Mouse (Mus musculus) liver, embryonic 12.5 days (tissue): ENCODE data around the gene Sh3kbp1. TPM values are rescaled to one million over a fixed set of nuclear protein-coding genes. Genes with fewer than 3 reads are reported as not detected.

Experiments used
- ATAC-seq: fragments of 200-750 bp; cut with Nextera tagmentation; 2 replicates; pipeline ENCODE4 v1.8.0; 2017; ENCODE audit warnings: moderate number of reproducible peaks, mild to moderate bottlenecking, moderate library complexity
- H3K27ac ChIP-seq: fragments of 300-500 bp; sonication (generic); 2 replicates; pipeline ENCODE4 v1.5.1; 2016; ENCODE audit warnings: mild to moderate bottlenecking
- H3K27me3 ChIP-seq: fragments of 300-500 bp; sonication (generic); replicated peaks from 2 replicates; pipeline ENCODE4 v1.6.1; 2016; ENCODE audit warnings: mild to moderate bottlenecking, moderate library complexity
- H3K36me3 ChIP-seq: fragments of 300-500 bp; sonication (generic); 2 replicates; pipeline ENCODE4 v1.6.1; 2016; ENCODE audit warnings: mild to moderate bottlenecking, moderate library complexity
- H3K4me1 ChIP-seq: fragments of 300-500 bp; sonication (generic); 2 replicates; pipeline ENCODE4 v1.6.1; 2016
- H3K4me2 ChIP-seq: fragments of 300-500 bp; sonication (generic); 2 replicates; pipeline ENCODE4 v1.6.1; 2016; ENCODE audit warnings: mild to moderate bottlenecking, moderate library complexity
- H3K4me3 ChIP-seq: fragments of 300-500 bp; sonication (generic); 2 replicates; pipeline ENCODE4 v1.5.1; 2016; ENCODE audit warnings: mild to moderate bottlenecking, moderate library complexity
- H3K9ac ChIP-seq: fragments of 300-500 bp; sonication (generic); 2 replicates; pipeline ENCODE4 v1.6.1; 2016; ENCODE audit warnings: mild to moderate bottlenecking, moderate library complexity
- H3K9me3 ChIP-seq: fragments of 300-500 bp; sonication (generic); replicated peaks from 2 replicates; pipeline ENCODE4 v1.6.1; 2016; ENCODE audit warnings: mild to moderate bottlenecking, moderate library complexity
- WGBS: fragments of 180-500 bp; shearing (Covaris S2); methylation state at CpG from one replicate; pipeline ENCODE4 v1.1.7; 2016; ENCODE audit not compliant: insufficient replicate concordance; 5-methylcytosine and 5-hydroxymethylcytosine counted together
- polyA plus RNA-seq: library from polyadenylated mRNA; unstranded; fragments of >200 nt; fragmentation: Nextera tagmentation; extraction: Ambion mirVana; gene quantifications from 2 replicates; pipeline ENCODE4 v1.2.1, GENCODE M21; 2016

The Sh3kbp1 gene
- polyA plus RNA-seq, 1 experiment from 2014 or later: 16.8 TPM

DNA sequence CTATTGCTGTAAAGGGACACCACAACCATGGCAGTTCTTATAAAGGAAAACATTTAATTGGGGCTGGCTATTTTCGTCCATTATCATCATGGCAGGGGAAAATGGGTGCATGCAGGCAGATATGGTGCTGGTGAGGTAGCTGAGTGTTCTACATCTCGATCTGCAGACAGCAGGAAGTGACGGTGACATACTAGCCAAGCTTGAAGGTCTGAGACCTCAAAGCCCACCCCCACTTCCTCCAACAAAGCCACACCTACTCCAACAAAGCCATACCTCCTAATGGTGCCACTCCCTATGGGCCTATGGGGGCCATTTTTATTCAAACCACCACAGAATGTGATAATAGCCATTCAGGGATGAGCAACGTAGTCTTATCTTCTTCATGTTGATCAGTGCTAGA is 59.8 kb downstream of the Sh3kbp1 start:
- Histone ChIP-seq H3K4me1 (peaks cover 10% of the 10 kb centered on the region), H3K27ac (no peak overlapping the region), H3K4me2 (no peak overlapping the region), H3K27me3 (peaks cover 9% of the 10 kb centered on the region; the same call in 1 of the 2 replicates), H3K36me3 (no peaks in the 10 kb centered on the region), H3K4me3 (no peak overlapping the region), H3K9me3 (no peaks in the 10 kb centered on the region), H3K9ac (no peak overlapping the region)
- WGBS: 38% methylated on average over 4 of the region's 4 CpGs
- ATAC-seq: 0 out of 2 replicates have a peak, but pooled peaks have one; percentile 44

DNA sequence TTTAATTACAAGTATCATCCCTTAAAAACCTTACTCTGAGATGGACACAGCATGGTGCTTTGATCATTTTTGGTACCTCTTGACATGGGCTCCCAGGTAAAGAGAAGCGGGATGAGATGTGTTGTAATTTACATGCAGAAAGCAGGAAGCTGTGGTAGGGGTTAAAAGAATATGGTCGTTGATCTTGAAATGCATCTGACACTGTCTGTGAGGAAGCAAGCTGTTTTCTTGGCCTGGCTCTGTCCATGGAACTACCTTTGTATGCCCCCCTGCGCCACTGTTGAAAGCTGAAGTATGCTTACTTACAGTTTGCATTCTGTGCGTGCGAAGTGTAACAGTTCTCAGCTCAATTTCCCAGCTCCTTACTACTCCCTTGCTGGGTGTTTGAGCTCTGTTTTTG is 61.6 kb downstream of the Sh3kbp1 start:
- ATAC-seq: no peak
- H3K9me3 ChIP-seq: no peaks in the 10 kb centered on the region
- no peak overlapping the region for H3K9ac ChIP-seq
- H3K36me3 ChIP-seq: no peaks in the 10 kb centered on the region
- no peak overlapping the region for H3K27ac ChIP-seq
- WGBS: 59% methylated on average over 5 of the region's 5 CpGs
- H3K27me3 ChIP-seq: peaks cover 9% of the 10 kb centered on the region; the same call in 1 of the 2 replicates
- no peak overlapping the region for H3K4me2 ChIP-seq
- H3K4me3 ChIP-seq: no peak overlapping the region
- peaks cover 10% of the 10 kb centered on the region for H3K4me1 ChIP-seq

DNA sequence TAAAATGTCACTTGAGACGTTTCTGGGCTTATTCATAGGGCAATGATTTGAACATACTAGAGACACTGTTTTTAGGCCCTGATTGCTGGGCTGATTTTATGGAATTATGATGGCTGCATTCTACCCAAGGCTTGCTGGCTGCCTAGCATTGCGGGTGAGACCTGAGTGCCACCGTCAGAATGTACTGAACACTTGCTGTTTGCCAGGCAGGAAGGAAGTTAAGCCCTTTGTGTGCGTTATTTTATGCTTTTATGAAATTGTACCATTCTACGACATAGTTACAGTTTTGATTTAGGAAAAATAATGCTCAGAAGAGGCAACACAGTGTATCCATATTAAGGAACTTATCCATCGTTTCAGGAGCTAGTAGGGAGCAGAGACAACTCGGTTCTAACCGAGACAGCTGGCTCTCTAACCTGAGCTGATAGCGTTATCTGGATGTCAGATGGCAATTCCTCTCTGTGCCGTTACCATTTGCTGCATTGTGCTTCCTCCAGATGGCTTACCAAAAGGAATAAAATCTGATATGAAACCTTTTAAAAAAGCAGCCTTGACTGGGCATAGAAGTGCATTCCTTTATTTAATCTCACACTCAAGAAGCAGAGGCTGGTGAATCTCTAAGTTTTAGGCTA is 62.8 kb downstream of the Sh3kbp1 start:
- ATAC-seq: peak; percentile 70
- 41% methylated on average over 10 of the region's 10 CpGs for WGBS

DNA sequence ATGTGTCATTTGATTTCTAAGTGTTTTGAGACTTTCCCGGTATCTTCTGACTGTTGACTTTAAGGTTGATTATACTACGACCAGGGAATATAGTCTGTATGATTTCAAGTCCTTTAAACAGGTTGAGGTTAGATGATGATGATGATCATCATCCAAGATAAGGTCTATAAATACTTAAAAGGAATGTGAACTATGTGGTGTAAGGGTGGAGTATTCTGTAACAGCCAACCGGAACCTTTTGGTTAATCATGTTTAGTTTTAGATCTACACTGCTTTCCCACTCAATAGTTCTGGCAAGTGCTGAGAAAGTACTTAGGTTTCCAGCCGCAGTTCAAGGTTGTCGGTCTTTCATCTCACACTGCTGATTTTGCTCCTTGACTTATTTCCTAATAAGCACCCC is 66.1 kb downstream of the Sh3kbp1 start:
- WGBS: 80% methylated on average over 5 of the region's 5 CpGs

More for the DNA sequence above, 62.8 kb downstream of the Sh3kbp1 start:
- Histone ChIP-seq H3K27ac (no peak overlapping the region), H3K4me1 (peaks cover 10% of the 10 kb centered on the region), H3K9me3 (no peaks in the 10 kb centered on the region), H3K4me2 (no peak overlapping the region), H3K4me3 (no peak overlapping the region), H3K36me3 (no peaks in the 10 kb centered on the region), H3K9ac (no peak overlapping the region), H3K27me3 (0 out of 2 replicates have a peak, but pooled peaks cover 7% of the 10 kb centered on the region)

DNA sequence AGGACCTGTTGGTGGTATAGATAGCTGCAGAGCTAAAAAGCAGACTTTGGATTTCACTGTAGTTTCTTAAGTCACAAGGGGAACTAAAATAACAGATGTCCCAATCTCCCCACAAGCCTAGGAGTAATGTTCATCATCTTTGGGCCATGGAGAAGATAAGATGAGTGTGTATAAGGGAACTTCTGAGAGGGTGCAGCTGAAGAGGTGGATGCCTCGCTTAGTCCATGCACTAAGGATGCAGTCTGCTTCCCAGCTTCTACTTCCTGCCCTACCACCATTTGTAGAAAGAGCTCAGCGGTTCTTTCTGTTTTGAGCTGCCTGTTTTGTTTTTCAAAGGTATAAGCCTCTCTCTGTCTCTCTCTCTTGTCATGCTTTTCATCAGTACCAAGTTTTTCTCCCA is 69.5 kb downstream of the Sh3kbp1 start:
- Histone ChIP-seq H3K9me3 (no peaks in the 10 kb centered on the region), H3K36me3 (no peaks in the 10 kb centered on the region), H3K9ac (no peak overlapping the region), H3K4me2 (0 out of 2 replicates have a peak overlapping the region, but pooled peaks have one; percentile 12), H3K4me3 (no peak overlapping the region), H3K27me3 (0 out of 2 replicates have a peak, but pooled peaks cover 3% of the 10 kb centered on the region), H3K27ac (no peak overlapping the region), H3K4me1 (peaks cover 10% of the 10 kb centered on the region)
- 13% methylated on average over 2 of the region's 2 CpGs for WGBS
- ATAC-seq: no peak

More for the DNA sequence above, 66.1 kb downstream of the Sh3kbp1 start:
- Histone ChIP-seq H3K4me3 (no peak overlapping the region), H3K9me3 (no peaks in the 10 kb centered on the region), H3K36me3 (no peaks in the 10 kb centered on the region), H3K4me2 (no peak overlapping the region), H3K27me3 (no peaks in the 10 kb centered on the region), H3K27ac (no peak overlapping the region), H3K4me1 (peaks cover 20% of the 10 kb centered on the region), H3K9ac (no peak overlapping the region)
- no peak for ATAC-seq

DNA sequence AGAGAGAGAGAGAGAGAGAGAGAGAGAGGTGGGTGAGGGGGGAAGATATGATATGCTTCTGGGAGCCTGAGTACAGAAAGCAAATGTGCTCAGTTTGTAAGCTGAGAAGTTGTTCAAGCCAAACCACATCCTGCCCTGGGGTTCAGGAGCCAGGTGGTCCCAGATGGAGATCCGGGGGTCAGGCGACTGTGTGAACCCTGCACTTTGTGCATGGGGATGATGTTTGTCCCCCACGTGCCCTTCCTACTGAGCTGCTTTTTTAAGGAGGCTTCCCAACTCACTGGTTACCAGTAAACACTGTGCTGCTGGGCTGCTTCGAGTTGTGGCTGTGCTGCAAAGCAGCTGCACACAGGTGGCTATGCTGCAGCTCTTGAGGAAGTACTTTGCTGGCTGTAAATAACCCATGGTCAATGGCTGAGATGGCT is 70.0 kb downstream of the Sh3kbp1 start:
- 13% methylated on average over 4 of the region's 4 CpGs for whole genome bisulfite sequencing
- ATAC-seq: no peak
- no peaks in the 10 kb centered on the region for H3K36me3 ChIP-seq
- H3K9ac ChIP-seq: no peak overlapping the region
- H3K27me3 ChIP-seq: 0 out of 2 replicates have a peak, but pooled peaks cover 3% of the 10 kb centered on the region
- no peaks in the 10 kb centered on the region for H3K9me3 ChIP-seq
- H3K27ac ChIP-seq: no peak overlapping the region
- peaks cover 10% of the 10 kb centered on the region for H3K4me1 ChIP-seq
- no peak overlapping the region for H3K4me3 ChIP-seq
- 0 out of 2 replicates have a peak overlapping the region, but pooled peaks have one; percentile 12 for H3K4me2 ChIP-seq

DNA sequence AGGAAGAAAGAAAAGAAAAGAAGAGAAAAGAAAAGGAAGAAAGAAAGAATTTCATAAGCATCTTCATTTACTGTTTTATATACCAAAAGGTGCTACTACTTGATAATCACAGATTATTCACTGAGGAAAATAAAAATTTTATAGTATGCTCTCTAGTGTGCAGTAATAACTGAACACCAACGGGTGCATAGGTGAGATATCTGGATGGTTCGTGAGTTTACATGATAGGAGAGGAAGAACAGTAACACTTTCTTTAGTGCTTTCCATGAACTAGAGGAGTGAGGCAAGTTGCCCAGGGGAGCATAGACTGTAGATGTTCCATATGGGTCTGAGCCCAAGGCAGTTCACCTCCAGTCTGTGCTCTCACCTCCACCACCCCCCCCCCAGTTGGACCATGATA is 75.8 kb downstream of the Sh3kbp1 start:
- H3K9me3 ChIP-seq: no peaks in the 10 kb centered on the region
- WGBS: 46% methylated on average over 2 of the region's 2 CpGs
- H3K4me1 ChIP-seq: no peaks in the 10 kb centered on the region
- no peak overlapping the region for H3K27ac ChIP-seq
- no peak overlapping the region for H3K9ac ChIP-seq
- no peak overlapping the region for H3K4me2 ChIP-seq
- H3K27me3 ChIP-seq: 0 out of 2 replicates have a peak, but pooled peaks cover 3% of the 10 kb centered on the region
- no peaks in the 10 kb centered on the region for H3K36me3 ChIP-seq
- no peak overlapping the region for H3K4me3 ChIP-seq
- no peak for ATAC-seq

DNA sequence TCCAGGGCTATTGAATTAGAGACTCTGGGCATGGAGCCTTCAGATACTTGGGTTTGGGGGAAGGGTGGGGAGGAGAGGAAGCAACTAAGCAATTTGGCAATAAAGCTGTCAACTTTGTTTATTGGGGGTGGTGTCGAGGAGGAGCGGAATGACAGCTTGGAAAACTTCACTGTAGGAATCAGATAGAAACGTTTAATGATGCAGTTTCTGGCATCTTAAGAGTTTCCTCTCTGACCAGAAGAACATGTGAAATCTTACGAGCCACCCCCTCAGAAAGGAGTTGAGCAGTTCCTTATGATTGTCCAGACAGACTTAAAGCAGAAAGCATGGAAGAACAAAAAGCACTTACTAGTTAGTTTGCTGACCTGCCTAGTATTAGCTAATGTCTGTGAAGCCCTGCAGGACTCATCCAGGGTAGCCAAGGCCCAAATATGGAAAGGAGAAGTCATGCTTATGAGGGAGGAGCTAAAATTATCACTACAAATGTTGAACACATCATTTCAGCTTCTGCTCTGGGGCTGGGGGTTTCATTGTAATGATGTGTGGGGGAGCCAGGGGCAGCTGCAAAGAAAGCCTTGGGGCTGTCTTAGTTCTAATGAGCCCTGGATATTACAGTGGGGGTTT is 77.4 kb downstream of the Sh3kbp1 start:
- H3K27ac ChIP-seq: no peak overlapping the region
- no peaks in the 10 kb centered on the region for H3K36me3 ChIP-seq
- no peaks in the 10 kb centered on the region for H3K9me3 ChIP-seq
- ATAC-seq: no peak
- H3K9ac ChIP-seq: no peak overlapping the region
- no peak overlapping the region for H3K4me2 ChIP-seq
- WGBS: 57% methylated on average over 4 of the region's 4 CpGs
- peaks cover 2% of the 10 kb centered on the region; the same call in 1 of the 2 replicates for H3K27me3 ChIP-seq
- H3K4me3 ChIP-seq: no peak overlapping the region
- H3K4me1 ChIP-seq: no peaks in the 10 kb centered on the region

DNA sequence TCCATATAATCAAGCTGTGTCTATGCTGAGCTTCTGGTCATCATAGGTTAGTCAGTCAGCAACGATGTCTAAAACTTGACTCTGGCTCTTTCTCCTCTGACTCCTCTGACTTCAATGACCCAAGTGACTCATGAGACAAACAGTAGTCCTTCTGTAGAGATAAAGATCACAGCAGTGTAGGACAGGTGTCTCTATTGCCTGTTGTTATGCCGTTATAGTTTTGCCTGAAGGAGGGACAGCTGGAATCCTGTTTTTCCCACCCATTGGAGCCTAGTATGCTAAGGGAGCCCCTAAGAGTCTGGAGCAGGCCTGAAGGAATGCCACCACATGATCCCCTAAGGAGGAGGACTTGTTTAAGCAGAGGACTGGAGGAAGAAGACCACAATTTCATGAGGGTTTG is 78.3 kb downstream of the Sh3kbp1 start:
- H3K4me3 ChIP-seq: no peak overlapping the region
- no peaks in the 10 kb centered on the region for H3K36me3 ChIP-seq
- ATAC-seq: no peak
- no peaks in the 10 kb centered on the region for H3K9me3 ChIP-seq
- H3K9ac ChIP-seq: no peak overlapping the region
- peaks cover 4% of the 10 kb centered on the region for H3K4me1 ChIP-seq
- 62% methylated on average over 2 of the region's 2 CpGs for WGBS
- H3K4me2 ChIP-seq: no peak overlapping the region
- peaks cover 3% of the 10 kb centered on the region; the same call in 1 of the 2 replicates for H3K27me3 ChIP-seq
- H3K27ac ChIP-seq: no peak overlapping the region

DNA sequence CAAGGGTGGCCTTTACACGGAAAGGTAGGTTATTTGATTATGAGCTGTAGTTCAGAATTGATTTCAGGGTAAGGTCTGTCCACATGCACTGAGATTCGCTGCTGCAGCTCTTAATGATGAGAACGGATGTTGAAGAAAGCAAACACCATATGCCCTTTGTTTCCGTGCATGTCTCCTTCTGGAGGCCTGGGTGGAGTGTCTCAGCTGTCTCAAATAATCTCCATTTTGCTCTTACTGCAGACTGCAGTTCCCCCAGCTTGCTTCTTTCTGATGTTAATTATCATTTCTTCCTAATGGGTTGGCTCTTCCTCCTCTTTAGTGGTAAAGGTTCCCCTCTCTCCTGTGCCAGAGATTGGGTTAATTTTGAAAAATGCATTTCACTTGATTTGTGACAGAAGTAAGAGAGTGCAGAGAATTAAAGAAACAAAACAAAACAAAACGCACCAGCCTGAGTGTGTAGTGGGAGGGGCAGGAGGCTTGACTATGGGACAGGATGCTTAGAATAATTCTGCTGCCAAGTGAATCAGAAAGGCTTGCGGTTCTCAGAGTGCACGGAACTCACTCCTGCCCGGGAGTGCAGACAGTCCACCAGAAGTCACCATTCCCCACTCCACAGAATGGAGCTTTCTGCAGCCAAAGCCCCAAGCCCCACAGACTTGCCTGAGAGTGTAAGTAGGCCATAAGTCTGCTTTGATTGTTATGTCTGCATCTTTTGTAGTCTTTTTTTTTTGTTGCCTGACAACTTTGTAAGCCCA is 81.2 kb downstream of the Sh3kbp1 start:
- H3K27ac ChIP-seq: no peak overlapping the region
- 40% methylated on average over 8 of the region's 8 CpGs for WGBS

DNA sequence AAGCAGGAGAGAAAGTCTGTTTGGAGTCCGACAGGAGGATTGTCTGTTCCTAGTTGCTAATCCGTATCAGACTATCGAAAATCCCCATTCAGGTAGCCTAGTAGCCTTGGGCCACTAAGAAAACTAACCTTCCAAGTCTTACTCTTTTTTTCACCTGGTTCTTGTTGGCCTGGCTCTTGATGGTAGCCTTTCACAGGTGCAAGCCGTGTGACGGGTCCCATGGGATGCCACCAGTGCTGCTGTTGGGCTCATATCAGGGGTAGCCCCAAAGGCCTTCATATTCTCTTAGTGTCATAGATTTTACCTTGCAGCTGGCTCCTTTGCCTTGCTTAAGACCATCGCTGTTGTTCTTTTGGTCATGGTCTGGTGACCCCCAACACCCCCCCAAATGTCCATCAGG is 82.2 kb downstream of the Sh3kbp1 start:
- Histone ChIP-seq H3K36me3 (no peaks in the 10 kb centered on the region), H3K4me3 (no peak overlapping the region), H3K4me2 (no peak overlapping the region), H3K9me3 (no peaks in the 10 kb centered on the region), H3K4me1 (peaks cover 23% of the 10 kb centered on the region), H3K27me3 (peaks cover 3% of the 10 kb centered on the region; the same call in 1 of the 2 replicates), H3K27ac (no peak overlapping the region), H3K9ac (no peak overlapping the region)
- ATAC-seq: no peak
- WGBS: 86% methylated on average over 6 of the region's 6 CpGs

More for the DNA sequence above, 81.2 kb downstream of the Sh3kbp1 start:
- Histone ChIP-seq H3K4me2 (no peak overlapping the region), H3K9me3 (no peaks in the 10 kb centered on the region), H3K4me3 (no peak overlapping the region), H3K36me3 (no peaks in the 10 kb centered on the region), H3K4me1 (peaks cover 19% of the 10 kb centered on the region), H3K27me3 (peaks cover 3% of the 10 kb centered on the region; the same call in 1 of the 2 replicates), H3K9ac (no peak overlapping the region)
- ATAC-seq: no peak
